Mouse (Mus musculus) neural tube, embryonic 13.5 days (tissue): ENCODE results near the gene Zmiz2. TPM values are rescaled to one million over a fixed set of nuclear protein-coding genes. Genes with fewer than 3 reads are reported as not detected.

Experiments used
- ATAC-seq: fragments of 200-750 bp; cut with Nextera tagmentation; 2 replicates; pipeline ENCODE4 v1.8.0; 2017; ENCODE audit warnings: low read depth, mild to moderate bottlenecking, moderate TSS enrichment, moderate library complexity
- H3K27ac ChIP-seq: fragments of 300-500 bp; sonication (generic); replicated peaks from 2 replicates; pipeline ENCODE4 v1.5.1; 2015; ENCODE audit warnings: moderate library complexity, mild to moderate bottlenecking, inconsistent platforms
- H3K27me3 ChIP-seq: fragments of 300-500 bp; sonication (generic); 2 replicates; pipeline ENCODE4 v1.6.1; 2015; ENCODE audit warnings: mild to moderate bottlenecking, inconsistent platforms
- H3K36me3 ChIP-seq: fragments of 300-500 bp; sonication (generic); 2 replicates; pipeline ENCODE4 v1.6.1; 2015; ENCODE audit warnings: mild to moderate bottlenecking, inconsistent platforms
- H3K4me1 ChIP-seq: fragments of 300-500 bp; sonication (generic); replicated peaks from 2 replicates; pipeline ENCODE4 v1.6.1; 2015; ENCODE audit warnings: inconsistent platforms
- H3K4me2 ChIP-seq: fragments of 300-500 bp; sonication (generic); 2 replicates; pipeline ENCODE4 v1.6.1; 2015; ENCODE audit warnings: inconsistent platforms, mild to moderate bottlenecking, moderate library complexity
- H3K4me3 ChIP-seq: fragments of 300-500 bp; sonication (generic); 2 replicates; pipeline ENCODE4 v1.5.1; 2015; ENCODE audit warnings: mild to moderate bottlenecking, inconsistent platforms
- H3K9ac ChIP-seq: fragments of 300-500 bp; sonication (generic); 2 replicates; pipeline ENCODE4 v1.6.1; 2015; ENCODE audit warnings: moderate library complexity, mild to moderate bottlenecking, inconsistent platforms
- H3K9me3 ChIP-seq: fragments of 300-500 bp; sonication (generic); 2 replicates; pipeline ENCODE4 v1.6.1; 2016; ENCODE audit warnings: inconsistent platforms
- WGBS: fragments of 180-500 bp; shearing (Covaris S2); methylation state at CpG from one replicate; pipeline ENCODE4 v1.1.7; 2015; 5-methylcytosine and 5-hydroxymethylcytosine counted together
- polyA plus RNA-seq: library from polyadenylated mRNA; unstranded; fragments of >200 nt; fragmentation: Nextera tagmentation; extraction: Ambion mirVana; gene quantifications from 2 replicates; pipeline ENCODE4 v1.2.1, GENCODE M21; 2015

Zmiz2 gene
- polyA plus RNA-seq, 1 experiment from 2014 or later, result 25.8 TPM

- no peak for ATAC-seq
- 91% methylated on average over 9 of the region's 9 CpGs for WGBS
- no peak overlapping the region for H3K4me3 ChIP-seq
These were observed 16.1 kb upstream of the Zmiz2 start for GRCm38 (mm10) chr11:6372784-6373183.

GRCm38 (mm10) chr11:6380916-6381315, 8.0 kb upstream of the Zmiz2 start:
- H3K36me3 ChIP-seq, result no peaks in the 10 kb centered on the region
- 81% methylated on average over 6 of the region's 6 CpGs for WGBS

More at GRCm38 (mm10) chr11:6372784-6373183, 16.1 kb upstream of the Zmiz2 start:
- Histone ChIP-seq H3K9me3 (no peaks in the 10 kb centered on the region), H3K36me3 (no peaks in the 10 kb centered on the region), H3K4me2 (no peak overlapping the region), H3K9ac (no peak overlapping the region), H3K4me1 (no peaks in the 10 kb centered on the region), H3K27ac (no peak overlapping the region), H3K27me3 (no peaks in the 10 kb centered on the region)

DNA sequence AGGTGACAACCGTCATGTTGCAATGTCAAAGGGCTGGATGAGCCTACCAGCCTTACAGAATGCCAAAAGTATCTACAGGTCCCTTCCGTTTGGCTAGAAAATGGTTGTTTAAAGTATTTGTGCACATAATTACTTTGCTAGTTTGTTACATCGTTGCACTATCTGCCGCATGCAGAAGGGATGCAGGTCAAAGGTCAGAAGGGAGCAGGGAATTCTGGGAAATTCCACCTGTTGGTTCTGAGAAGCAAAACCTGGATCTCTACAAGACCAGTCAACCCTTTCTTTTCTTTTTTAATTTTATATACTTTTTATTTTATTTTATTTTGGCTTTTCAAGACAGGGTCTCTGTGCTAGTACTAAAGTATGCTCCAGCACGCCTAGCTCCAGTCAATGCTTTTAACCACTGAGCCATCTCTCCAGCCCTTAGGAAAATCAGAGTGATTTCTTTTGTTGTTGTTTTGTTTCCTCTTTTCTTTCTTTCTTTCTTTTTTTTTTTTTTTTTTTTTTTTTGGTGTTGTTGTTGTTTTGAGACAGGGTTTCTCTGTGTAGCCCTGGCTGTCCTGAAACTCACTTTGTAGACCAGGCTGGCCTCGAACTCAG, 648 bp upstream of the Zmiz2 start:
- no peak for ATAC-seq
- Histone ChIP-seq H3K9me3 (no peaks in the 10 kb centered on the region), H3K36me3 (peaks cover 25% of the 10 kb centered on the region), H3K4me2 (peak overlapping the region; percentile 45), H3K4me3 (peak overlapping the region; percentile 98; the same call in 1 of the 2 replicates), H3K27me3 (no peaks in the 10 kb centered on the region), H3K9ac (no peak overlapping the region), H3K4me1 (peaks cover 33% of the 10 kb centered on the region), H3K27ac (peak overlapping the region; percentile 94)
- 90% methylated on average over 6 of the region's 6 CpGs for WGBS

More at GRCm38 (mm10) chr11:6380916-6381315, 8.0 kb upstream of the Zmiz2 start:
- Histone ChIP-seq H3K4me2 (no peak overlapping the region), H3K9me3 (no peaks in the 10 kb centered on the region), H3K4me3 (no peak overlapping the region), H3K9ac (no peak overlapping the region), H3K4me1 (no peaks in the 10 kb centered on the region), H3K27ac (no peak overlapping the region), H3K27me3 (no peaks in the 10 kb centered on the region)
- no peak for ATAC-seq

DNA sequence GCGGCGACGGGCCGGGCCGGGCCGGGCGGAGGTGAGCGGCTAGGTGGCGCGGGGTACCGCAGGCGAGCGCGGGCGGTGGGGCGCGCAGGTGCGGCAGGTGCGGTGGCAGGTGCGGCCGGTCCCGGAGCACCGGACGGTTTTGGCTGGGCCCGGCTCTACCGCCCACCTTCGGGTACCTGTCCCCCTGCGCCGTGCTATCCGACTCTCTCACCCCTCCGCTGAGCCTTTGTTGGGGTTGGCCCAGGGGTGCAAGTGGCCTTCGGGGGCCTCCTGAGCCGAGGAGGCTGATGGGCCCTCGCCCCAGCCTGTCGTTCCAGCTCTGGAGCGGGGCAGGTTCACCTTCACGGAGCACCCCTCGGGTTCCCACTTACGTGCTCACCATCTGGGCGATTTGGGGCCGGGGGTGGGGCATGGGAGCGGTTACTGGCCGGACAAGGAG, 628 bp downstream of the Zmiz2 start:
- H3K4me1 ChIP-seq, result peaks cover 40% of the 10 kb centered on the region
- no peaks in the 10 kb centered on the region for H3K9me3 ChIP-seq
- H3K36me3 ChIP-seq, result peaks cover 34% of the 10 kb centered on the region
- WGBS, result under 1% methylated on average over 35 of the region's 43 CpGs
- peak overlapping the region; percentile 81 for H3K4me2 ChIP-seq
- peak overlapping the region; percentile 98 for H3K4me3 ChIP-seq
- peak overlapping the region; percentile 94 for H3K27ac ChIP-seq
- peak overlapping the region; percentile 98 for H3K9ac ChIP-seq
- H3K27me3 ChIP-seq, result no peaks in the 10 kb centered on the region
- peak; percentile 60 for ATAC-seq

DNA sequence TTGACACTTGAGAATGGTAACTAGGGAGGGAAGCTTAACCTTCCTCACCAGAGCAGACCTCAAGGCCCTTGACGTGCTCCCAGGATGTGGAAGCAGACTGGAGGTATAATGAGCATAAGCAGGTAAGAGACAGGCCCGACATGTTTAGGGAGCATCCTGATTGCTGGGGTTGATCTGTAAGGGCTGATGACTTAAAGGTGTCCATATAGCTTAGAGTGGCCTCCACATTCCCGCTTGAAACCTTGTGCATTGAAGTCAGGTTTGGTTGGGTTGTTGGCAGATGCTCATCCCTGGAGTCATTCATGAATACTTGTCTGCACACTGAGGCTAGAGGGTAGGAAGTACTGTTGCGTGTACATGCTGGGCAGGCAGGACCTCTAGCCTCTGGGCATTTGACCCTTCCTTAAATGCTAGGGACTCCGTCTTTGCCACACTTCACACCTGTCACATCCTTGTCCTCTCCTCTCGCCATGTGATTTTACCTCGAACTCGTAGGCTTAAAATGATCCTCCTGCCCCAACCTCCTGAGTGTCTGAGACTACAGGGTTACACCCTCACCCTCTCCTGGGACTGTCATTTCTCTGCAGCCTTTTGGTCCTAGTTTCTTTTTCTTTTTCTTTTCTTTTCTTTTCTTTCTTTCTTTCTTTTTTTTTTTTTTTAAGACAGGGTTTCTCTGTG, 1.6 kb downstream of the Zmiz2 start:
- Histone ChIP-seq H3K9ac (peak overlapping the region; percentile 98), H3K27me3 (no peaks in the 10 kb centered on the region), H3K4me1 (peaks cover 51% of the 10 kb centered on the region), H3K9me3 (no peaks in the 10 kb centered on the region), H3K4me3 (peak overlapping the region; percentile 98), H3K36me3 (peaks cover 44% of the 10 kb centered on the region), H3K27ac (no peak overlapping the region), H3K4me2 (peak overlapping the region; percentile 81)
- 83% methylated on average over 8 of the region's 8 CpGs for WGBS
- no peak for ATAC-seq

- peak overlapping the region; percentile 53; the same call in 1 of the 2 replicates for H3K9ac ChIP-seq
- peak overlapping the region; percentile 6; the same call in 1 of the 2 replicates for H3K4me3 ChIP-seq
- no peaks in the 10 kb centered on the region for H3K9me3 ChIP-seq
- WGBS, result 94% methylated on average over 8 of the region's 8 CpGs
- no peak for ATAC-seq
- no peaks in the 10 kb centered on the region for H3K27me3 ChIP-seq
- peaks cover 52% of the 10 kb centered on the region for H3K4me1 ChIP-seq
- peaks cover 55% of the 10 kb centered on the region for H3K36me3 ChIP-seq
- H3K4me2 ChIP-seq, result peak overlapping the region; percentile 81; the same call in 1 of the 2 replicates
- H3K27ac ChIP-seq, result no peak overlapping the region
These were observed 2.8 kb downstream of the Zmiz2 start for GRCm38 (mm10) chr11:6391516-6392276.

DNA sequence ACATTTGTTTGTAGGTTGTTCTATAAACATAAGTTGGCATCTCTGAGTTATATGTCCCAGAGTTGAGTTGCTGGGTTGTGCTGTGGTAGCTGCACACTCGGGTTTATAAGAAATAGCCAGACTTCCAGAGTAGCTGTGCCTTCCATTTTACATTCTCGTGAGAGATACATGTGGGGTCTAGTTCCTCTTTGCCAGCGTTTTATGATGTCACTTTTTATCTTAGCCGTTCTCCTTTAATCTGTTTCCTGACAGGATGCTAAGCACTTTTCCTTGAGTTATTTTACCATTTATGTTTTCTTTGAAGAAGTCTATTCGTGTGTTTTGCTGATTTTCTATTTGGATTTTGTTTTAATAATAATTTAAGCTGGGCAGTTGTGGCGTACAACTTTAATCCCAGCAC, 4.0 kb downstream of the Zmiz2 start:
- no peak for ATAC-seq
- WGBS, result 84% methylated on average over 6 of the region's 6 CpGs
- Histone ChIP-seq H3K4me1 (peaks cover 52% of the 10 kb centered on the region), H3K9ac (no peak overlapping the region), H3K27me3 (no peaks in the 10 kb centered on the region), H3K4me3 (no peak overlapping the region), H3K4me2 (no peak overlapping the region), H3K27ac (no peak overlapping the region), H3K36me3 (peaks cover 67% of the 10 kb centered on the region), H3K9me3 (no peaks in the 10 kb centered on the region)

GRCm38 (mm10) chr11:6393866-6394265, 5.0 kb downstream of the Zmiz2 start:
- H3K27ac ChIP-seq, result no peak overlapping the region
- no peak overlapping the region for H3K9ac ChIP-seq
- peaks cover 52% of the 10 kb centered on the region for H3K4me1 ChIP-seq
- no peaks in the 10 kb centered on the region for H3K9me3 ChIP-seq
- H3K4me3 ChIP-seq, result no peak overlapping the region
- no peak for ATAC-seq
- no peaks in the 10 kb centered on the region for H3K27me3 ChIP-seq
- WGBS, result 78% methylated on average over 1 of the region's 1 CpGs
- no peak overlapping the region for H3K4me2 ChIP-seq
- H3K36me3 ChIP-seq, result peaks cover 77% of the 10 kb centered on the region

DNA sequence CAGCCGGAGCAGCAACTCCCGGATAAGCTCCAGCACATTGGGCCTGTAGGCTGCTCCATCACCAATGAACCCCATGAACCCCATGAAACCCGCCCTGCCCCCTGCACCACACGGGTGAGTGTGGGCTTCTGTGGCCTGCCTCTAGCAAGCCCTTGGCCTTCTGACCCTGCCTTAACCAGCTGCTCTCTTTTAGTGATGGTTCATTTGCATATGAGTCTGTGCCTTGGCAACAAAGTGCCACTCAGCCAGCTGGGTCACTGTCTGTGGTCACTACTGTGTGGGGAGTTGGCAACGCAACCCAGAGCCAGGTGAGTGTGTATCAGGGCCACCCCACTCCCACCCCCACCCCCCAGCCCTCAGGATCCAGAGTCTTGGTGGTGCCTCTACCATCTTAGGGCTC, 6.7 kb downstream of the Zmiz2 start:
- 72% methylated on average over 5 of the region's 5 CpGs for WGBS
- no peak overlapping the region for H3K9ac ChIP-seq
- no peaks in the 10 kb centered on the region for H3K27me3 ChIP-seq
- H3K4me3 ChIP-seq, result no peak overlapping the region
- no peak overlapping the region for H3K4me2 ChIP-seq
- H3K36me3 ChIP-seq, result peaks cover 94% of the 10 kb centered on the region
- peaks cover 43% of the 10 kb centered on the region for H3K4me1 ChIP-seq
- no peak for ATAC-seq
- H3K9me3 ChIP-seq, result no peaks in the 10 kb centered on the region
- H3K27ac ChIP-seq, result no peak overlapping the region

GRCm38 (mm10) chr11:6398141-6398540, 9.3 kb downstream of the Zmiz2 start:
- H3K27ac ChIP-seq, result no peak overlapping the region
- 96% methylated on average over 10 of the region's 10 CpGs for WGBS
- H3K9me3 ChIP-seq, result no peaks in the 10 kb centered on the region
- peaks cover 19% of the 10 kb centered on the region for H3K4me1 ChIP-seq
- no peak for ATAC-seq
- peaks cover 95% of the 10 kb centered on the region for H3K36me3 ChIP-seq
- no peaks in the 10 kb centered on the region for H3K27me3 ChIP-seq
- no peak overlapping the region for H3K9ac ChIP-seq
- no peak overlapping the region for H3K4me3 ChIP-seq
- no peak overlapping the region for H3K4me2 ChIP-seq

GRCm38 (mm10) chr11:6402515-6403510, 13.9 kb downstream of the Zmiz2 start:
- Histone ChIP-seq H3K9ac (no peak overlapping the region), H3K4me2 (no peak overlapping the region), H3K27me3 (no peaks in the 10 kb centered on the region), H3K4me1 (peaks cover 26% of the 10 kb centered on the region), H3K4me3 (no peak overlapping the region), H3K27ac (no peak overlapping the region), H3K36me3 (peaks cover 86% of the 10 kb centered on the region), H3K9me3 (no peaks in the 10 kb centered on the region)
- ATAC-seq, result no peak
- WGBS, result 87% methylated on average over 19 of the region's 19 CpGs
